Mouse (Mus musculus): ENCODE measurements around the gene B3gat3. TPM values are rescaled to one million over a fixed set of nuclear protein-coding genes. Genes with fewer than 3 reads are reported as not detected.
A peak's percentile ranks its signal among the peaks of the same experiment; 100 is the strongest.

Gene B3gat3
- polyA plus RNA-seq, 1 experiment from 2014 or later = 32.8 TPM

DNA sequence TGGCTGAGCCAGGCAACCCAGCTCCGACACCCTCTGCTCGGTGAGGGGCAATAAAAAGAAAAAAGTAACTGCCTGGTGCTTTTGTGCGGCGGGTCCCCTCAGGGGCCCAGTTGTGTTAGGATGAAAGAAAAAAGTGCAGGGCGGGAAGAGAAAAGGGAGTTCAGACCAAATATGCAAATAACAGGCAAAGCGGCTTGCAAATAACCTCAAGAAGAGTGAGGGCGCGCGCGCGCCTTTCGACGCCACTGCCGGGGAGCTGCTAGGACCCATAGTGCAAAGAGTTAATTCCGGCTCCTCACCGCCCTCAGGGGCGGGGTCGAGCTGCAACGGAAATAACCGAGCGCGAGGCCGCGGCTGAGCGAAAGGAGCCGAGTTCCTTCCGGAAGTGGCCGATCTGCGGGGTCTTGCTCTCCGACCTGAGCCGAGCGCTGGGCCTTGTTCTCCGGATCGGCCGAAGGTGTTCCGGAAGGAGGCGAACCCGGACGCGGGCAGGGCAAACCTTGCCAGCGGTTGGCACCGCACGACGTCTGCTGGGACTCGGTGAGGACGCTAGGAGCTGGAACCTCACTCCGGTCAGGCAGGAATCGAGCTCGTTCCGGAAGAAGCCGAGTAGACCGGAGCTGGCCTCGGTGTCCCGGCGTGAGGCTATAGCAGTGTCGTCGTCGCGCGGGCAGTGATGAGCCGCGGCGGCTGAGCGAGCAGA is 21.5 kb downstream of the B3gat3 start, which contains the start of gene Mta2:
Gene Mta2 (plus strand): TSS at position 361 of the 703 bp plus-strand sequence.
- H3K27ac ChIP-seq (replicated peaks; ENCODE audit: low read depth, low read length) = peak within 1 kb of the TSS; percentile 97
- under 1% methylated on average over 64 of the region's 64 CpGs for WGBS
- DNase-seq (ENCODE audit: low spot score) (peak; percentile 98), ATAC-seq (replicated peaks; ENCODE audit: insufficient number of reproducible peaks, low FRiP score, low TSS enrichment, low read depth) (peak; percentile 89)
- H3K4me1 ChIP-seq (ENCODE audit: control insufficient read depth, insufficient read depth, low read length) = peaks cover 3% of the 10 kb centered on the region; the same call in 1 of the 2 replicates
- no peaks in the 10 kb centered on the region for H3K9me3 ChIP-seq (replicated peaks; ENCODE audit: control insufficient read depth, low read length)
- H3K4me3 ChIP-seq (ENCODE audit: low read depth, low read length) = peak within 1 kb of the TSS; percentile 97
- peak within 1 kb of the TSS; percentile 99 for H3K9ac ChIP-seq (replicated peaks; ENCODE audit: low read length)
- no peaks in the 10 kb centered on the region for H3K27me3 ChIP-seq (ENCODE audit: control insufficient read depth, insufficient read depth, low read length)
- peak within 1 kb of the TSS; percentile 59 for H3K4me2 ChIP-seq (ENCODE audit: low read depth, low read length)
- peaks cover 14% of the 10 kb centered on the region for H3K36me3 ChIP-seq (replicated peaks; ENCODE audit: control insufficient read depth, insufficient read depth, low read depth, low read length)

DNA sequence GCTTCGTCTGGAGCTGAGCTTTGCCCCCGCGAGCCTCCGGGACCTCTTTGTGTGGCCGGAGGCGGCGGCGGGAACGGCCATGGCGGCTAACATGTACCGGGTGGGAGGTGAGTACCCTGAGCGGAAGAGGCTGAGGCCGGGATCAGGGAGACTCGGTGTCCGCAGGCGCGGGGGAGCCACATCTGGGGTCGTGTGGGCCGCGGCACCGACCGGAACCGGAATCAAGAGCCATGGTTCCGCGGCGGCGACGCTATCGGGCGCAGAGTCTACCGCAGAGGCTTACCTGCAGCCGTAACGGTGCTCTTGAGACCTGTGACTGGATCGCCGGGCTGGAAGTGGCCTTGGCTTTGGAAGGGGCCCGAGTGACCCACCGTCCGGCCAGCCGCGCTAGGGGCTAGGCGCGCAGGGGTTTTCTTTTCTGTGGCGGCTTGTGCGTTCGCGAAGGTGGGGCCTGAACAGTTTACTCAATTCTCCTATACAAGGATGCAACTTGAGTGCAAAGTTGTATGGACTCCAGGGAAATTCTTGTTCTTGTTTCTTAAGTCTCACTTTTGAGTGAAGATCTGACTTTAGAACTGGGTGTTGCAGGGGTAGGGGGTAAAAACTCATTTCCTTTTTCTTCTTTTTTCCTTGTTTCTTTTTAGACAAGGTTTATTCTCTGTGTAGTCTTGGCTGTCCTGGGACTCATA is 22.2 kb downstream of the B3gat3 start:
- Histone ChIP-seq H3K36me3 (replicated peaks; ENCODE audit: control insufficient read depth, insufficient read depth, low read depth, low read length) (peaks cover 20% of the 10 kb centered on the region), H3K9ac (replicated peaks; ENCODE audit: low read length) (peak overlapping the region; percentile 99), H3K27me3 (ENCODE audit: control insufficient read depth, insufficient read depth, low read length) (no peaks in the 10 kb centered on the region), H3K4me2 (ENCODE audit: low read depth, low read length) (peak overlapping the region; percentile 59), H3K9me3 (replicated peaks; ENCODE audit: control insufficient read depth, low read length) (no peaks in the 10 kb centered on the region), H3K4me3 (ENCODE audit: low read depth, low read length) (peak overlapping the region; percentile 97), H3K4me1 (ENCODE audit: control insufficient read depth, insufficient read depth, low read length) (peaks cover 3% of the 10 kb centered on the region; the same call in 1 of the 2 replicates), H3K27ac (replicated peaks; ENCODE audit: low read depth, low read length) (peak overlapping the region; percentile 97)
- peak; percentile 50 for DNase-seq (ENCODE audit: low spot score)
- WGBS = under 1% methylated on average over 46 of the region's 46 CpGs
- peak; percentile 46 for ATAC-seq (replicated peaks; ENCODE audit: insufficient number of reproducible peaks, low FRiP score, low TSS enrichment, low read depth)

DNA sequence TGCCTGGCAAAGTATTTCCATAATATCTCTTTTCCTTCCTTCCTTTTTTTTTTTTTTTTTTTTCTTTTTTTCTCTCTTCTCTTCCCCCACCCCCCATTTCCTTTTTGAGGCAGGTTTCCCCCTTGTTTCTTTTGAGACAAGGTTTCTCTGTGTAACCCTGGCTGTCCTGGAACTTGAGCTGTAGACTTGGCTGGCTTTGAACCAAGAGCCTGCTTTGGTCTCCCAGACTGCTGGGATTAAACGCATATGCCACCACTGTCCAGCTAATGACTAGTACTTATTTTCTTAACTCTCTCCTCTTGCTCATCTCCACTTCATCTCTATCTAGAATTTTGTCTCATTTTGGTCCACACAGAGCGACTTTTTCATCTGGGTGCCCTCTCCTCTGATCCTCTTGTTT is 22.9 kb downstream of the B3gat3 start:
- WGBS = 61% methylated on average over 2 of the region's 2 CpGs
- Histone ChIP-seq H3K9ac (replicated peaks; ENCODE audit: low read length) (peak overlapping the region; percentile 99), H3K4me1 (ENCODE audit: control insufficient read depth, insufficient read depth, low read length) (peaks cover 3% of the 10 kb centered on the region; the same call in 1 of the 2 replicates), H3K27me3 (ENCODE audit: control insufficient read depth, insufficient read depth, low read length) (no peaks in the 10 kb centered on the region), H3K4me2 (ENCODE audit: low read depth, low read length) (peak overlapping the region; percentile 59), H3K27ac (replicated peaks; ENCODE audit: low read depth, low read length) (peak overlapping the region; percentile 97; the same call in 1 of the 2 replicates), H3K4me3 (ENCODE audit: low read depth, low read length) (peak overlapping the region; percentile 97), H3K36me3 (replicated peaks; ENCODE audit: control insufficient read depth, insufficient read depth, low read depth, low read length) (peaks cover 23% of the 10 kb centered on the region), H3K9me3 (replicated peaks; ENCODE audit: control insufficient read depth, low read length) (no peaks in the 10 kb centered on the region)
- ATAC-seq (replicated peaks; ENCODE audit: insufficient number of reproducible peaks, low FRiP score, low TSS enrichment, low read depth) (no peak), DNase-seq (ENCODE audit: low spot score) (no peak)

DNA sequence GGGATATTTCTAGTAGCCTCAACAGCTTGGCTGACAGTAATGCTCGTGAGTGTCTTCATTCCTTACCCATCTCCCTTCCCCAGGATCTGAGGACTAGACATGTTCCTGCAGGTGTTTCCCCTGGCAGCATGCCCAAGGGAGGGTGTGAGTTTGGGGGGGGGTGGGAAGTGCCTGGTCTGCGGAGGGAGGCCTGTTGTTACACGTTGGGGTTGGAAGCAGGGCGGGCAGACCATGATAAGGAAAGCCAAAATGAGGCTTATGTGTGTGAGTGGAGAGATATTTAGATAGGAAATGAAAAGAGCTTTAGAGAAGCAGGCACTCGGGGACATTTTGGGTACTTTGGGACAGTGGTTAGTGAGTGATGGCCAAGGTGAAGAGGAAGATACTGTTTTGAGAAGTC is 23.9 kb downstream of the B3gat3 start:
- H3K9ac ChIP-seq (replicated peaks; ENCODE audit: low read length) = no peak overlapping the region
- no peaks in the 10 kb centered on the region for H3K9me3 ChIP-seq (replicated peaks; ENCODE audit: control insufficient read depth, low read length)
- peak overlapping the region; percentile 97; the same call in 1 of the 2 replicates for H3K4me3 ChIP-seq (ENCODE audit: low read depth, low read length)
- peaks cover 3% of the 10 kb centered on the region; the same call in 1 of the 2 replicates for H3K4me1 ChIP-seq (ENCODE audit: control insufficient read depth, insufficient read depth, low read length)
- H3K4me2 ChIP-seq (ENCODE audit: low read depth, low read length) = peak overlapping the region; percentile 20; the same call in 1 of the 2 replicates
- WGBS = 66% methylated on average over 5 of the region's 5 CpGs
- DNase-seq (ENCODE audit: low spot score) = no peak
- H3K27ac ChIP-seq (replicated peaks; ENCODE audit: low read depth, low read length) = no peak overlapping the region
- no peak for ATAC-seq (replicated peaks; ENCODE audit: insufficient number of reproducible peaks, low FRiP score, low TSS enrichment, low read depth)
- H3K27me3 ChIP-seq (ENCODE audit: control insufficient read depth, insufficient read depth, low read length) = no peaks in the 10 kb centered on the region
- peaks cover 26% of the 10 kb centered on the region for H3K36me3 ChIP-seq (replicated peaks; ENCODE audit: control insufficient read depth, insufficient read depth, low read depth, low read length)

DNA sequence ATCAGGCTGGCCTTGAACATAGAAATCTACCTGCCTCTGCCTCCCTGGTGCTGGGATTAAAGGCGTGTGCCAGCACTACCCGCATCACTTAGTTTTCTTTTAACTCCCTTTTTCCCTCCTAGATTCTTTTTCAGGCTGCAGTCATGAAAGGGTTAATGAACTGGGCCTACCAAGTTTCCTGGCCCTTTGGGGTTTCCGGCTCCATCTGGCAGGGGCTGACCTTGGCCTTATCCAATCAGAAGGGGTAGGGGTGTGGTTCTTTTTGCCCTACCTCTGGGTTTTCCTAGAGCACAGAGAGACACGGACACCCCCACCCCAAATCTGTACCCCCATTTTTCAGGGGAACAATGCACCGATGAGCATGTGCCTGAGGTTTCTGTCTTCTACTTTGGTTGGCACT is 24.6 kb downstream of the B3gat3 start:
- Histone ChIP-seq H3K4me3 (ENCODE audit: low read depth, low read length) (no peak overlapping the region), H3K9me3 (replicated peaks; ENCODE audit: control insufficient read depth, low read length) (no peaks in the 10 kb centered on the region), H3K27ac (replicated peaks; ENCODE audit: low read depth, low read length) (no peak overlapping the region), H3K4me1 (ENCODE audit: control insufficient read depth, insufficient read depth, low read length) (peaks cover 3% of the 10 kb centered on the region; the same call in 1 of the 2 replicates), H3K36me3 (replicated peaks; ENCODE audit: control insufficient read depth, insufficient read depth, low read depth, low read length) (peaks cover 29% of the 10 kb centered on the region), H3K27me3 (ENCODE audit: control insufficient read depth, insufficient read depth, low read length) (no peaks in the 10 kb centered on the region), H3K4me2 (ENCODE audit: low read depth, low read length) (peak overlapping the region; percentile 10; the same call in 1 of the 2 replicates), H3K9ac (replicated peaks; ENCODE audit: low read length) (no peak overlapping the region)
- WGBS = 32% methylated on average over 5 of the region's 5 CpGs
- no peak for ATAC-seq (replicated peaks; ENCODE audit: insufficient number of reproducible peaks, low FRiP score, low TSS enrichment, low read depth)
- DNase-seq (ENCODE audit: low spot score) = peak; percentile 90

DNA sequence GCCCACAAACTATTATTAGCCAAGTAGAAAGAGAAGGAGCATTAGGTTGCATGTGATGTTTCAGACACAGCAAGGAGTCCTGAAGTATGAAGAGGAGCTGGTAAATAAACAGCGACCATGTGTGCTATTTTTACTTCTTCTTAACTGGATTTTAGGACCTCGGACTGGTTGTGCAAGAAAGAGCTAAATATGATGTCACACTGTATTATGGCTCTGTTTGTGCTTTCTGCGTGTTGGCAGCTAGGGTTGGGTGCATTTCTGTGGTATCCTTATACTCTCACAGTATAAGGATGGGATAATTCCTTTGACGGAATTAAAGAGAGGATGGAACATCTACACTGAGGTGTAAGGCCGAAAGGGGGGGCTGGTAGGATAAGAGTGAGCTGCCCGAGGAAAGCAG is 25.1 kb downstream of the B3gat3 start:
- DNase-seq (ENCODE audit: low spot score) = no peak
- peak overlapping the region; percentile 9; the same call in 1 of the 2 replicates for H3K4me3 ChIP-seq (ENCODE audit: low read depth, low read length)
- WGBS = 87% methylated on average over 6 of the region's 6 CpGs
- no peak overlapping the region for H3K9ac ChIP-seq (replicated peaks; ENCODE audit: low read length)
- H3K9me3 ChIP-seq (replicated peaks; ENCODE audit: control insufficient read depth, low read length) = no peaks in the 10 kb centered on the region
- no peak for ATAC-seq (replicated peaks; ENCODE audit: insufficient number of reproducible peaks, low FRiP score, low TSS enrichment, low read depth)
- H3K27me3 ChIP-seq (ENCODE audit: control insufficient read depth, insufficient read depth, low read length) = no peaks in the 10 kb centered on the region
- peaks cover 3% of the 10 kb centered on the region; the same call in 1 of the 2 replicates for H3K4me1 ChIP-seq (ENCODE audit: control insufficient read depth, insufficient read depth, low read length)
- H3K4me2 ChIP-seq (ENCODE audit: low read depth, low read length) = no peak overlapping the region
- H3K36me3 ChIP-seq (replicated peaks; ENCODE audit: control insufficient read depth, insufficient read depth, low read depth, low read length) = peaks cover 30% of the 10 kb centered on the region
- H3K27ac ChIP-seq (replicated peaks; ENCODE audit: low read depth, low read length) = no peak overlapping the region

DNA sequence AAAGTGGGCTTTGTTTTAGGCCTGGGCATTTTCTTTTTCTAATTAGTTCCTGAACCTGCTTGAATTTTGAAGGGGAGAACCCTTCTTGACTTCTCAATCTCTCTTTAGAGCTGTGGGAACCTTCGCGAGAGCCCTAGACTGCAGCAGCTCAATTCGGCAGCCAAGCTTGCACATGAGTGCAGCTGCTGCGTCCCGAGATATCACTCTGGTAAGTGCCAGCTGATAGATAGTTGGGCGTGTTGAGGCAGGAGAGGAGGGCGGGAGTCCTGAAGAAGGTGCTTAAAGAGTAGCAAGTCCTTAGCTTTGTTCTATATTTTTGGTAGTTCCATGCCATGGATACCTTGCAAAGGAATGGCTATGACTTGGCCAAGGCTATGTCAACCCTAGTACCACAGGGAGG is 26.8 kb downstream of the B3gat3 start:
- Histone ChIP-seq H3K27ac (replicated peaks; ENCODE audit: low read depth, low read length) (no peak overlapping the region), H3K27me3 (ENCODE audit: control insufficient read depth, insufficient read depth, low read length) (no peaks in the 10 kb centered on the region), H3K36me3 (replicated peaks; ENCODE audit: control insufficient read depth, insufficient read depth, low read depth, low read length) (peaks cover 31% of the 10 kb centered on the region), H3K9me3 (replicated peaks; ENCODE audit: control insufficient read depth, low read length) (no peaks in the 10 kb centered on the region), H3K4me3 (ENCODE audit: low read depth, low read length) (no peak overlapping the region), H3K4me2 (ENCODE audit: low read depth, low read length) (no peak overlapping the region), H3K9ac (replicated peaks; ENCODE audit: low read length) (no peak overlapping the region), H3K4me1 (ENCODE audit: control insufficient read depth, insufficient read depth, low read length) (0 out of 2 replicates have a peak, but pooled peaks cover 3% of the 10 kb centered on the region)
- 91% methylated on average over 7 of the region's 7 CpGs for WGBS
- ATAC-seq (replicated peaks; ENCODE audit: insufficient number of reproducible peaks, low FRiP score, low TSS enrichment, low read depth) (no peak), DNase-seq (ENCODE audit: low spot score) (no peak)

DNA sequence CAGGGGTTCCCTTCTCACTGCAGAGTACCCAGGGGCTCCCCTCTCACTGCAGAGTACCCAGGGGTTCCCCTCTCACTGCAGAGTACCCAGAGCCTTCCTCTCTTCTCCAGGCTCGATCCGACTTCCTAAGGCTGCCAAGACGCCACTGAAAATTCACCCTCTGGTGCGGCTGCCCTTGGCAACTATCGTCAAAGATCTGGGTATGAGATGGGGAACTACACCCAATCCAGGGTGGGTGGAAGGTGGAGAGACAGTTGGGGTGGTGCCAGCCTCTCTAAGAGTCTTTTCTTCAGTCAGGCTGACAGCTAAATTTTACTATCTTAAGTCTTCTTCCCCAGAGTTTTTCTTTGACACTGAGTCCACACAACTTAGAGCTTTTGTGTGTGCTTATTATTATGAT is 30.0 kb downstream of the B3gat3 start:
- no peaks in the 10 kb centered on the region for H3K4me1 ChIP-seq (ENCODE audit: control insufficient read depth, insufficient read depth, low read length)
- H3K9me3 ChIP-seq (replicated peaks; ENCODE audit: control insufficient read depth, low read length) = no peaks in the 10 kb centered on the region
- peaks cover 30% of the 10 kb centered on the region for H3K36me3 ChIP-seq (replicated peaks; ENCODE audit: control insufficient read depth, insufficient read depth, low read depth, low read length)
- ATAC-seq (replicated peaks; ENCODE audit: insufficient number of reproducible peaks, low FRiP score, low TSS enrichment, low read depth) (no peak), DNase-seq (ENCODE audit: low spot score) (no peak)
- no peak overlapping the region for H3K4me2 ChIP-seq (ENCODE audit: low read depth, low read length)
- H3K4me3 ChIP-seq (ENCODE audit: low read depth, low read length) = no peak overlapping the region
- WGBS = 93% methylated on average over 5 of the region's 5 CpGs
- H3K9ac ChIP-seq (replicated peaks; ENCODE audit: low read length) = no peak overlapping the region
- H3K27ac ChIP-seq (replicated peaks; ENCODE audit: low read depth, low read length) = no peak overlapping the region
- no peaks in the 10 kb centered on the region for H3K27me3 ChIP-seq (ENCODE audit: control insufficient read depth, insufficient read depth, low read length)

All from embryonic facial prominence, embryonic 11.5 days (tissue).